Mouse (Mus musculus) E14TG2a.4 (cell line): ENCODE results near the gene Sh2d4b.

Experiments used
- H3K27me3 ChIP-seq: 2 replicates; pipeline ENCODE4 v1.6.1; 2014; ENCODE audit warnings: low read length, control low read depth; ENCODE audit not compliant: insufficient read depth
- H3K36me3 ChIP-seq: 2 replicates; pipeline ENCODE4 v1.6.1; 2014; ENCODE audit warnings: low read length, control low read depth; ENCODE audit not compliant: insufficient read depth
- H3K4me1 ChIP-seq: replicated peaks from 2 replicates; pipeline ENCODE4 v1.6.1; 2014; ENCODE audit warnings: low read depth, low read length, control low read depth
- H3K4me3 ChIP-seq: replicated peaks from 2 replicates; pipeline ENCODE4 v1.5.1; 2014; ENCODE audit warnings: mild to moderate bottlenecking, low read length
- H3K9me3 ChIP-seq: 2 replicates; pipeline ENCODE4 v1.6.1; 2014; ENCODE audit warnings: low read length, control low read depth
- CTCF ChIP-seq: conservative IDR thresholded peaks from 2 replicates; pipeline ENCODE4 v1.5.1; 2014; ENCODE audit warnings: low read length
- NANOG ChIP-seq: IDR thresholded peaks from 2 replicates; pipeline ENCODE4 v1.6.1; 2014; ENCODE audit warnings: borderline replicate concordance, low read length, mixed read lengths
- POU5F1 ChIP-seq: IDR thresholded peaks from 2 replicates; pipeline ENCODE4 v1.6.1; 2014; ENCODE audit warnings: low read length, borderline replicate concordance

Sh2d4b gene

DNA sequence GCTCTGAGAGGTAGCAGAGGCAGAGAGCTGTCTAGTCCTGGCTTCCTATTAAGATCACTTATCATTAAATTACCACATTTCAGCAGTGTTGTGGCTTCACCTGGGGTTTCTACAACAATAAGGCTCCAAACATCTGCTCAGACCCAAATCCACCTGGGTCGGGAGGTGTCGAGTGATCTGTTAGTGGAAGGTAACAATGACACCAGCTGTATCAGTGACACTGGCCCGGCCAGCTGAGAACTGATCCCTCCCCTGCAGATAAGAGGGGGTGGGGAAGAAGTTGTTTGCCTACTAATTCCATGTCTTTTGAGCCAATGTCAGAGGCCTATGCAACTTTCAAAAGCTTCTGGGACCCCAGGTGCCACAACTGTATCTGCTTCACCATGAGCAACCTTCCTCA, at the start of gene Sh2d4b:
Gene Sh2d4b, minus strand, starts transcription at position 71 of the 400 bp plus-strand sequence.
- Histone ChIP-seq H3K27me3 (no peaks in the 10 kb centered on the region), H3K36me3 (no peaks in the 10 kb centered on the region), H3K4me1 (peaks cover 41% of the 10 kb centered on the region), H3K4me3 (peak within 1 kb of the TSS; percentile 35), H3K9me3 (peaks cover 11% of the 10 kb centered on the region)
- TF ChIP-seq CTCF (no peak), NANOG (no peak), POU5F1 (no peak)

DNA sequence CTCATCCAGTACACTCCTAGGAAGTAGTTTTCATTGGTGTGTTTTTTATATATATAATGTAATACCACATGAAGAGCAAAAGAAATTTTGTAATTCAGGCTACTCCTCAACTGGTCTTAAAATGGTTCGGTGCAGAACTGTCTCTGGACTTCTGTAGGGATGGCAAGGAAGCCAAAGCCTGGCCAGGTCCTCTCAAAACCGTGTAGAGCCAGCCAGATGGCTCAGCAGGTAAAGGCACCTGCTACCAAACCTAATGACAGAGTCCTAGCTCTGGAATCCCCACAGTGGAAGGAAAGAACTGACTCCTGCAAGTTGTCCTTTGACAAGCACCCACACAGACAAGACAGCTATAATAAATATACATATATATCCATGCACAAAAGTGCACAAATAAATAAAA, 49.4 kb upstream of the Sh2d4b start:
- TF ChIP-seq POU5F1 (no peak), CTCF (no peak), NANOG (no peak)
- no peaks in the 10 kb centered on the region for H3K27me3 ChIP-seq

DNA sequence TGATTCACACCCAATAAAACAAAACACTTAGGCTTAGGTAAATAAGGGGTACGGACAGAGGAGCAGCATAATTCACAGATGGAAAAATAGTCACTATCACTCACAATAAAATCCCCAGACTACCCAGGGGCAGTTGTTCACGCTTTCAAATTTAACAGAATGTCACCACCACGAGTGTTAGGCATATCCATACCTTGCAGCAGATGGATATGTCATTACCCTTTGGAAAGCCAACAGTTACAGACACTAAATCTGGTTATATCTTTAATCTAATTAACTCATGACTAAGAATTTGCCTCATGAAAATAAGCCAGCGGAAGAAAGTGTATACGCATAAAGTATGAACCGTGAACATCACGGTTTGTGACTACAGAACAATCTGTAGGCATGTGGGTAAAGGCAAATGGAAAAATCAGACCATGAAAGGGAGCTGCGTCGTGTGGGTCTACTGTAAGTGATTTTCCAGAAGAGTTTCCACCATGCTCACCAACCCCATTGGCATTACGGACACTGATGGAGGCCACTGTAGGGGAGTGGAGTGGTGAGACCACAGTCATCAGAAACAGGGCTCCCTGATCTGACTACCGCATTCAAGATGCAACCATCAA, 45.4 kb upstream of the Sh2d4b start:
- H3K36me3 ChIP-seq, result peaks cover 26% of the 10 kb centered on the region
- H3K9me3 ChIP-seq, result no peaks in the 10 kb centered on the region
- no peak overlapping the region for H3K4me3 ChIP-seq
- H3K27me3 ChIP-seq, result no peaks in the 10 kb centered on the region
- peaks cover 51% of the 10 kb centered on the region for H3K4me1 ChIP-seq
- TF ChIP-seq CTCF (no peak), NANOG (no peak), POU5F1 (no peak)

More for the DNA sequence above, 49.4 kb upstream of the Sh2d4b start:
- peaks cover 33% of the 10 kb centered on the region for H3K4me1 ChIP-seq
- H3K9me3 ChIP-seq, result no peaks in the 10 kb centered on the region
- 0 out of 2 replicates have a peak, but pooled peaks cover 9% of the 10 kb centered on the region for H3K36me3 ChIP-seq
- no peak overlapping the region for H3K4me3 ChIP-seq

DNA sequence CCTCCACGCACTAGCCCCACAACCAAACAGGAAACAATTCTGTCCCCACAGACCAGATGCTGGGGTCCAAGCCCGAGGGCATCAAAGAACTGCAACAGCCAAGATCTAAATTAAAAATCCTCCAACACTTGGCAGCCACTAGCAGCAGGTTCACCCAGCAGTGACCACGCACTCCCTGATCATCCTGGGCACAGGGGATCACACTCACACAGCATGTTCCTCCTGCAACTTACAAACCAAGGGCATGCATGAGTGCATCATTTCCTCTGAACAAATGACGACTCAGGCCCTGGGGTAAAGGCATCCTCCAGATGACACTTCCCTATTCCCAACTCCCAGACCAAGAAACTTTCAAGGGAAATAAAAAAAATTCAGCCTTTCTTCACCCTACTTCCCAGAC, 44.0 kb upstream of the Sh2d4b start:
- Histone ChIP-seq H3K27me3 (no peaks in the 10 kb centered on the region), H3K9me3 (no peaks in the 10 kb centered on the region), H3K36me3 (peaks cover 37% of the 10 kb centered on the region), H3K4me3 (no peak overlapping the region), H3K4me1 (peaks cover 59% of the 10 kb centered on the region)
- TF ChIP-seq NANOG (no peak), CTCF (no peak), POU5F1 (no peak)

DNA sequence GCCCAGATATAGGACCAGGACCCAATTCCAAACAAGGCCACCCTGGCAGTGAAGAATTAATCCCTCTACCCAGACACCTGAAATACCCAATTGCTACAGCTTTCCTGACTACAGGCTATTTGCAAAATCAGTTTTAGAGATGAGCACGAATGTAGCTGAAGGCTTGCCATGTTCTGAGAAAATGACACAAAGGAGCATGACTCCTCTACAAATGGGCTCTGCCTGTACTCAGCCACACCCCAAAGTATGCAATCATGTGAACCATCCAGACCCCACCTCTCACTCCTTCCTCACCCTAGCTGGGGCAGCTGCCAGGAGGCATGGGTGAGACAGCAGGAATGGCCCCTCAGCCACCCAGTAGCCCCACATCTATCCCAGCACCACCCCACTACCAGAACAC, 42.4 kb upstream of the Sh2d4b start:
- Histone ChIP-seq H3K36me3 (peaks cover 46% of the 10 kb centered on the region), H3K4me1 (peaks cover 74% of the 10 kb centered on the region), H3K9me3 (no peaks in the 10 kb centered on the region), H3K4me3 (no peak overlapping the region), H3K27me3 (no peaks in the 10 kb centered on the region)
- no peak for TF ChIP-seq NANOG

DNA sequence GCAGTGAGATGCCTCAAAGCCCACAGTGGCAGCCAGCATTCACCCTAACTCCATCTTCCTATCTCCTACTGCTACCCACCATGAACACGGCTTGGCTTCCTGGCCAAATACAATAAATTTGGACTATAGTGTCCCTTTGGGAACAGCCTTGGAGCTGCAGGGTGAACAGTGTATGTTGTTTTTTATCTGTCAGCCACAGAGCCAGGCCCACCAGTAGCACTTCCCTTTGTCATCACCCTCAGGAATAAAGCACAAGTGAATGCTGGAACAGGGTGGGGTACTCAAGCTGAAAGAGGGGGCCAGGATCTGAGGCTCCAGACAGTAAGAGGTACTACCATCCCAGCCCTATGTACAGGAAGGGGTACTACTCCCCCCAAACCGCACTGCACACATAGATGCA, 42.0 kb upstream of the Sh2d4b start:
- Histone ChIP-seq H3K4me3 (no peak overlapping the region), H3K36me3 (peaks cover 46% of the 10 kb centered on the region), H3K27me3 (no peaks in the 10 kb centered on the region), H3K4me1 (peaks cover 76% of the 10 kb centered on the region), H3K9me3 (no peaks in the 10 kb centered on the region)
- TF ChIP-seq POU5F1 (no peak), CTCF (no peak), NANOG (no peak)

DNA sequence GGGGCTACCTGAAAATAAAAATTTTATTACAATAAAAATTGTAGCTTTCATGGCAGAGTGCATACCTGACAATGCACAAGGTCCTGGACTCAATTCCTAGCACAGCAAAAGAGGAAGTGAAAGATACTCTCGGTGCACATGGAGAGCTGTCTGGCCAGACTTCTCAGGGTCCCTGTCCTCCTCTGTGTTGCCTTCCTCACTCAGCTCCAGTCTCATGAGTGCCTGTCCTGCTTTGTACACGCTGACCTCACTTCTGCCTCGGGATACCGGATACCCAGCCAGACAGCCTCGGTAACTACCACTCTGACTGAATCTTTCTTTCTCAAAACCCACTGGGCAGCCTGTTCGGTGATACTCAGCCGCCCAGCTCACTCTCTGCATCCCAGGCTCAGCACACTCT, 40.3 kb upstream of the Sh2d4b start:
- Histone ChIP-seq H3K4me1 (peaks cover 70% of the 10 kb centered on the region), H3K27me3 (no peaks in the 10 kb centered on the region), H3K9me3 (no peaks in the 10 kb centered on the region), H3K36me3 (peaks cover 46% of the 10 kb centered on the region), H3K4me3 (no peak overlapping the region)
- TF ChIP-seq CTCF, result no peak

DNA sequence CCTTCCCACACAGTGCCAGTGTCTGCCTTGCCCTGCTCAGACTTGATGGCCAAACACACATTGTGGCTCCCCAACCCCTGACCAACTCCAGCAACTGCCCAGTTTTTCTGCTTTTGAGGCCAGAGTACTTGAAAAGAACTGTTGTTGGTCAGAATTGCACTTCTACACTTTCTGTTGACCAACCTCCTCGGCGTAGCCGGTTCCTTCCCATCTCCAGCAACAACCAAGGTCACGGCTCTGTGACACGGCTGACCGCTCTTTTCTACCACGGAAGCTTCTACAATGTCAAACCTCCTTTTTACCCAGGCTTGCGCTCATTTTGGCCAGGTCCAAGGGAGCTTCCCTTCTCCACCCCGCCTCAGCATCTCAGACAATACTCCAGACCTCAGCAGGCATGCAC, 39.2 kb upstream of the Sh2d4b start:
- Histone ChIP-seq H3K4me3 (no peak overlapping the region), H3K9me3 (no peaks in the 10 kb centered on the region), H3K4me1 (peaks cover 72% of the 10 kb centered on the region), H3K27me3 (no peaks in the 10 kb centered on the region), H3K36me3 (peaks cover 52% of the 10 kb centered on the region)
- no peak for TF ChIP-seq NANOG
- TF ChIP-seq CTCF, result no peak
- TF ChIP-seq POU5F1, result no peak

DNA sequence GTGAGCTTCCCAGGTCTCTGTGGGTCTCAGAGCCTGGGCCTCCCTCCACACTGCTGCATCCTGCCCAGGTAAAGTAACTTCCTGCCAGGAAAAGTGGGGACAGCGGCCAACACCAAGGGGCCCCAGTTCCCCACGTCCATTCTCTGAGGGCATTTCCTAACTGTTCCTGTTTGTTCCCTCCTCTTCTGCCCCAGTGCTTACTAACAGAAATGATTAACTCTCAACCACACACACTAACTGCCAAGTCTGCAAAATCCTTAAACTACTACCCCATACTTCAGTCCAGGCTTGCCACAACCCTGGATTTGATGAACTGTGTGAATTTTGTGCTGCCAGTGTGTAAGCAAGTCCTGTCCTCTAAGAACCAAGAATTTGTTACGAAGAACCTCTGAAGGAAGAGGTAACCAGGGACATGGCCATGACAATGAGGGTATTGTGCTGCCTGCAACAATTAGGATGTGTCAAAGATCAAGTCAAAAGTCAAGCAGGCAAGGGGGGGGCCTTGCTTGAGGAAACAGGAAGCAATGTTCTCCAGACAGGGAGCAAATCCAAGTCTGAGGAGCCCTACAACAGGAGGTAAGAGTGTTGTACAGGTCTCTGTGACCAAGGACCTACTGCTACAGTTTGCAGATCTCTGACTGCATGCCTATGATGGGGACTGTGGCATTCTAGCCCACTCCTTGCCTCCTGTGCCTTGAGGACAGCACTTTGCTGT, 38.2 kb upstream of the Sh2d4b start:
- Histone ChIP-seq H3K27me3 (no peaks in the 10 kb centered on the region), H3K9me3 (no peaks in the 10 kb centered on the region), H3K4me1 (peaks cover 72% of the 10 kb centered on the region), H3K4me3 (no peak overlapping the region), H3K36me3 (peaks cover 47% of the 10 kb centered on the region)
- TF ChIP-seq NANOG (no peak), CTCF (no peak), POU5F1 (no peak)
